9 mouse cellular contexts compared by ENCODE assay signal in genomic region chr5:73651855-73652201, GRCm38 (mm10). TPM values are rescaled to one million over a fixed set of nuclear protein-coding genes. Genes with fewer than 3 reads are reported as not detected.
DNase-seq lines count a peak whose midpoint lies in the region; ATAC-seq and TF ChIP-seq lines count a peak whose summit lies in the region.
"Had no signal": no experiment of that assay in that cellular context is flagged by ENCODE, and none has a peak within 500 bp of the region (broad histone marks: within the 10 kb centered on the region; RNA-seq: fewer than 3 reads in every experiment).

No protein-coding gene starts in this region.

- H3K9ac ChIP-seq in hindbrain, embryonic 13.5 days, result no peak overlapping the region
- H3K9ac ChIP-seq in stomach, embryonic 16.5 days (ENCODE audit: low read length), result no peak overlapping the region; the same call in 1 of the 2 replicates

- H3K4me1 ChIP-seq in lung, adult 2 months (ENCODE audit: control insufficient read depth, insufficient read depth, low read length), result peaks cover 9% of the 10 kb centered on the region
- peaks cover 24% of the 10 kb centered on the region for H3K4me1 ChIP-seq in hindbrain, embryonic 13.5 days (replicated peaks)
- peaks cover 11% of the 10 kb centered on the region for H3K4me1 ChIP-seq in stomach, embryonic 16.5 days (ENCODE audit: control insufficient read depth, insufficient read depth, low read length)

- H3K4me3 ChIP-seq in lung, adult 2 months (replicated peaks; ENCODE audit: extremely low read depth, low read depth, low read length), result no peak overlapping the region
- H3K4me3 ChIP-seq in hindbrain, embryonic 13.5 days, result peak overlapping the region; percentile 44
- peak overlapping the region; percentile 62 for H3K4me3 ChIP-seq in stomach, embryonic 16.5 days (replicated peaks; ENCODE audit: low read length)

- H3K36me3 ChIP-seq in hindbrain, embryonic 13.5 days, result no peaks in the 10 kb centered on the region
- no peaks in the 10 kb centered on the region for H3K36me3 ChIP-seq in stomach, embryonic 16.5 days (ENCODE audit: control insufficient read depth, insufficient read depth, low read length)

- H3K27me3 ChIP-seq in hindbrain, embryonic 13.5 days, result peaks cover 71% of the 10 kb centered on the region
- H3K27me3 ChIP-seq in stomach, embryonic 16.5 days (ENCODE audit: control insufficient read depth, insufficient read depth, low read length), result peaks cover 49% of the 10 kb centered on the region

- DNase-seq in lung, adult 18-20 months, result peak; percentile 66 to 76
- no peak for DNase-seq in lung, adult 2 months
- peak; percentile 14 for DNase-seq in lung, postnatal 10 days
- DNase-seq in spleen, adult 18-20 months, result no peak
- DNase-seq in right cerebral cortex, adult 2 months (ENCODE audit: low spot score in 2 of 2), result no peak
- no peak for DNase-seq in urinary bladder, postnatal 4 days (ENCODE audit: low spot score in 2 of 2)

- 4% methylated on average over 4 of the region's 4 CpGs for WGBS in lung, adult 2 months
- WGBS in hindbrain, embryonic 13.5 days, result 0% methylated on average over 4 of the region's 4 CpGs
- WGBS in stomach, embryonic 16.5 days, result 4% methylated on average over 4 of the region's 4 CpGs

- H3K27ac ChIP-seq in hindbrain, embryonic 13.5 days, result no peak overlapping the region
- H3K27ac ChIP-seq in stomach, embryonic 16.5 days (ENCODE audit: low read length), result no peak overlapping the region

- H3K9me3 ChIP-seq in hindbrain, embryonic 13.5 days, result no peaks in the 10 kb centered on the region
- no peaks in the 10 kb centered on the region for H3K9me3 ChIP-seq in stomach, embryonic 16.5 days (replicated peaks; ENCODE audit: control insufficient read depth, low read length)

- no peak for TF ChIP-seq CTCF in lung, adult 2 months (IDR thresholded peaks at IDR 0.05; ENCODE audit: insufficient read depth, low read length)

- ATAC-seq in hindbrain, embryonic 13.5 days (ENCODE audit: low FRiP score), result no peak
- no peak for ATAC-seq in stomach, embryonic 16.5 days (ENCODE audit: insufficient read depth, low FRiP score)
- ATAC-seq: Patski had no signal

- TF ChIP-seq POLR2A in lung, adult 2 months (IDR thresholded peaks at IDR 0.05; ENCODE audit: borderline replicate concordance, extremely low read depth, low read depth, low read length), result no peak

- H3K4me2 ChIP-seq in hindbrain, embryonic 13.5 days, result peak overlapping the region; percentile 79
- peak overlapping the region; percentile 99 for H3K4me2 ChIP-seq in stomach, embryonic 16.5 days (ENCODE audit: low read depth, low read length)

RNA-seq across cellular contexts. Expression of gene Spata18, which starts 0.6 kb away (rescaled TPM):
- 22.3 and 24.2 TPM in 2 replicates for polyA plus RNA-seq in lung, adult 2 months (2012; rRNA removed)
- 0.45 and 1.4 TPM in 2 replicates for polyA plus RNA-seq in hindbrain, embryonic 13.5 days (2015; fragmentation: Nextera tagmentation; extraction: Ambion mirVana)
- 0.35 and 0.44 TPM in 2 replicates for polyA plus RNA-seq in stomach, embryonic 16.5 days (2015; fragmentation: Nextera tagmentation; extraction: Ambion mirVana)
- polyA plus RNA-seq: Patski had no signal

RNA-seq across cellular contexts. Expression of gene Sgcb, which starts 4.2 kb away (rescaled TPM):
- 7.7 and 10.5 TPM in 2 replicates for polyA plus RNA-seq in lung, adult 2 months (2012; rRNA removed)
- polyA plus RNA-seq in hindbrain, embryonic 13.5 days (2015; fragmentation: Nextera tagmentation; extraction: Ambion mirVana), result 29.5 and 32.3 TPM in 2 replicates
- polyA plus RNA-seq in stomach, embryonic 16.5 days (2015; fragmentation: Nextera tagmentation; extraction: Ambion mirVana), result 30.1 and 32.1 TPM in 2 replicates

RNA-seq across cellular contexts. Expression of gene Lrrc66, which starts 19.5 kb away (rescaled TPM):
- polyA plus RNA-seq in lung, adult 2 months (2012; rRNA removed), result 0.09 TPM in 1 of 2 replicates, not detected in the other
- not detected in 2 replicates for polyA plus RNA-seq in hindbrain, embryonic 13.5 days (2015; fragmentation: Nextera tagmentation; extraction: Ambion mirVana)
- polyA plus RNA-seq in stomach, embryonic 16.5 days (2015; fragmentation: Nextera tagmentation; extraction: Ambion mirVana), result 1.8 and 2.6 TPM in 2 replicates
- polyA plus RNA-seq: Patski had no signal

Comparison
In these comparisons a context has a peak if more than half of its experiments do, and no peak if none do; other contexts are left out.
1. DNase-seq: peak in lung, adult 18-20 months (2 of 2) and lung, postnatal 10 days (single experiment); none in lung, adult 2 months (single experiment), spleen, adult 18-20 months (0 of 2), right cerebral cortex, adult 2 months (0 of 2) and urinary bladder, postnatal 4 days (0 of 2).